Mouse (Mus musculus): ENCODE data around the gene Zdhhc14. TPM values are rescaled to one million over a fixed set of nuclear protein-coding genes. Genes with fewer than 3 reads are reported as not detected.

The Zdhhc14 gene
- polyA plus RNA-seq, 1 experiment from 2014 or later = 2.2 TPM

GRCm38 (mm10) chr17:5490351-5490750, 2.0 kb upstream of the Zdhhc14 start:
- no peaks in the 10 kb centered on the region for H3K4me1 ChIP-seq (replicated peaks; ENCODE audit: control insufficient read depth, insufficient read depth)
- H3K4me2 ChIP-seq (replicated peaks; ENCODE audit: low read depth) = no peak overlapping the region
- H3K9me3 ChIP-seq (ENCODE audit: control insufficient read depth, low read length) = no peaks in the 10 kb centered on the region
- ATAC-seq (ENCODE audit: low FRiP score, low TSS enrichment) (no peak), DNase-seq (ENCODE audit: low spot score) (no peak)
- no peaks in the 10 kb centered on the region for H3K27me3 ChIP-seq (ENCODE audit: control insufficient read depth, insufficient read depth, low read length)
- no peak for TF ChIP-seq EP300 (optimal IDR thresholded peaks at IDR 0.05)
- no peak for TF ChIP-seq CTCF (IDR thresholded peaks at IDR 0.05; ENCODE audit: low read depth)
- 80% methylated on average over 3 of the region's 3 CpGs for WGBS
- no peak overlapping the region for H3K9ac ChIP-seq (ENCODE audit: low read length)
- H3K36me3 ChIP-seq (ENCODE audit: control insufficient read depth, insufficient read depth, low read length) = no peaks in the 10 kb centered on the region
- H3K27ac ChIP-seq (replicated peaks) = no peak overlapping the region
- H3K4me3 ChIP-seq (ENCODE audit: low read depth, low read length) = no peak overlapping the region

GRCm38 (mm10) chr17:5491031-5491800, 1.1 kb upstream of the Zdhhc14 start:
- TF ChIP-seq EP300 (optimal IDR thresholded peaks at IDR 0.05) (no peak), CTCF (IDR thresholded peaks at IDR 0.05; ENCODE audit: low read depth) (no peak; the same call in 1 of the 2 replicates)
- Histone ChIP-seq H3K4me3 (ENCODE audit: low read depth, low read length) (peak overlapping the region; percentile 74), H3K9ac (ENCODE audit: low read length) (peak overlapping the region; percentile 73), H3K36me3 (ENCODE audit: control insufficient read depth, insufficient read depth, low read length) (no peaks in the 10 kb centered on the region), H3K27me3 (ENCODE audit: control insufficient read depth, insufficient read depth, low read length) (no peaks in the 10 kb centered on the region), H3K9me3 (ENCODE audit: control insufficient read depth, low read length) (no peaks in the 10 kb centered on the region), H3K27ac (replicated peaks) (peak overlapping the region; percentile 90), H3K4me2 (replicated peaks; ENCODE audit: low read depth) (peak overlapping the region; percentile 99), H3K4me1 (replicated peaks; ENCODE audit: control insufficient read depth, insufficient read depth) (no peaks in the 10 kb centered on the region)
- ATAC-seq (ENCODE audit: low FRiP score, low TSS enrichment) = peak; percentile 87
- peak; percentile 89 for DNase-seq (ENCODE audit: low spot score)
- WGBS = under 1% methylated on average over 29 of the region's 29 CpGs

- ATAC-seq (ENCODE audit: low FRiP score, low TSS enrichment) (peak; percentile 49), DNase-seq (ENCODE audit: low spot score) (peak; percentile 63)
- peak overlapping the region; percentile 73 for H3K9ac ChIP-seq (ENCODE audit: low read length)
- peak overlapping the region; percentile 80 for H3K27ac ChIP-seq (replicated peaks)
- H3K27me3 ChIP-seq (ENCODE audit: control insufficient read depth, insufficient read depth, low read length) = no peaks in the 10 kb centered on the region
- H3K4me1 ChIP-seq (replicated peaks; ENCODE audit: control insufficient read depth, insufficient read depth) = no peaks in the 10 kb centered on the region
- WGBS = under 1% methylated on average over 43 of the region's 48 CpGs
- no peaks in the 10 kb centered on the region for H3K9me3 ChIP-seq (ENCODE audit: control insufficient read depth, low read length)
- peak overlapping the region; percentile 74 for H3K4me3 ChIP-seq (ENCODE audit: low read depth, low read length)
- TF ChIP-seq CTCF (IDR thresholded peaks at IDR 0.05; ENCODE audit: low read depth) = no peak
- no peak for TF ChIP-seq EP300 (optimal IDR thresholded peaks at IDR 0.05)
- no peaks in the 10 kb centered on the region for H3K36me3 ChIP-seq (ENCODE audit: control insufficient read depth, insufficient read depth, low read length)
- H3K4me2 ChIP-seq (replicated peaks; ENCODE audit: low read depth) = peak overlapping the region; percentile 99
Observed at GRCm38 (mm10) chr17:5492746-5493160, 396 bp downstream of the Zdhhc14 start.

GRCm38 (mm10) chr17:5493161-5493771, 909 bp downstream of the Zdhhc14 start:
- TF ChIP-seq CTCF (IDR thresholded peaks at IDR 0.05; ENCODE audit: low read depth) (peak; percentile 12; the same call in 1 of the 2 replicates), EP300 (optimal IDR thresholded peaks at IDR 0.05) (no peak)
- DNase-seq (ENCODE audit: low spot score) (peak; percentile 31), ATAC-seq (ENCODE audit: low FRiP score, low TSS enrichment) (no peak)
- Histone ChIP-seq H3K4me2 (replicated peaks; ENCODE audit: low read depth) (peak overlapping the region; percentile 99), H3K27me3 (ENCODE audit: control insufficient read depth, insufficient read depth, low read length) (no peaks in the 10 kb centered on the region), H3K27ac (replicated peaks) (peak overlapping the region; percentile 80; the same call in 1 of the 2 replicates), H3K9me3 (ENCODE audit: control insufficient read depth, low read length) (no peaks in the 10 kb centered on the region), H3K4me1 (replicated peaks; ENCODE audit: control insufficient read depth, insufficient read depth) (no peaks in the 10 kb centered on the region), H3K9ac (ENCODE audit: low read length) (peak overlapping the region; percentile 73), H3K36me3 (ENCODE audit: control insufficient read depth, insufficient read depth, low read length) (no peaks in the 10 kb centered on the region), H3K4me3 (ENCODE audit: low read depth, low read length) (peak overlapping the region; percentile 74)
- WGBS = 1% methylated on average over 49 of the region's 53 CpGs

GRCm38 (mm10) chr17:5493809-5494208, 1.5 kb downstream of the Zdhhc14 start:
- Histone ChIP-seq H3K36me3 (ENCODE audit: control insufficient read depth, insufficient read depth, low read length) (no peaks in the 10 kb centered on the region), H3K27me3 (ENCODE audit: control insufficient read depth, insufficient read depth, low read length) (no peaks in the 10 kb centered on the region), H3K4me1 (replicated peaks; ENCODE audit: control insufficient read depth, insufficient read depth) (no peaks in the 10 kb centered on the region), H3K4me2 (replicated peaks; ENCODE audit: low read depth) (peak overlapping the region; percentile 99), H3K9me3 (ENCODE audit: control insufficient read depth, low read length) (no peaks in the 10 kb centered on the region), H3K27ac (replicated peaks) (no peak overlapping the region), H3K4me3 (ENCODE audit: low read depth, low read length) (peak overlapping the region; percentile 74), H3K9ac (ENCODE audit: low read length) (peak overlapping the region; percentile 73; the same call in 1 of the 2 replicates)
- DNase-seq (ENCODE audit: low spot score) = no peak
- TF ChIP-seq CTCF (IDR thresholded peaks at IDR 0.05; ENCODE audit: low read depth) (no peak), EP300 (optimal IDR thresholded peaks at IDR 0.05) (no peak)
- 24% methylated on average over 4 of the region's 4 CpGs for WGBS
- ATAC-seq (ENCODE audit: low FRiP score, low TSS enrichment) = no peak

- no peak for DNase-seq (ENCODE audit: low spot score)
- H3K36me3 ChIP-seq (ENCODE audit: control insufficient read depth, insufficient read depth, low read length) = no peaks in the 10 kb centered on the region
- ATAC-seq (ENCODE audit: low FRiP score, low TSS enrichment) = no peak
- no peaks in the 10 kb centered on the region for H3K4me1 ChIP-seq (replicated peaks; ENCODE audit: control insufficient read depth, insufficient read depth)
- WGBS = 82% methylated on average over 7 of the region's 7 CpGs
- H3K4me2 ChIP-seq (replicated peaks; ENCODE audit: low read depth) = peak overlapping the region; percentile 99
- TF ChIP-seq EP300 (optimal IDR thresholded peaks at IDR 0.05) = no peak
- H3K9me3 ChIP-seq (ENCODE audit: control insufficient read depth, low read length) = no peaks in the 10 kb centered on the region
- no peaks in the 10 kb centered on the region for H3K27me3 ChIP-seq (ENCODE audit: control insufficient read depth, insufficient read depth, low read length)
- H3K9ac ChIP-seq (ENCODE audit: low read length) = no peak overlapping the region
- peak overlapping the region; percentile 74; the same call in 1 of the 2 replicates for H3K4me3 ChIP-seq (ENCODE audit: low read depth, low read length)
- no peak overlapping the region for H3K27ac ChIP-seq (replicated peaks)
Observed at GRCm38 (mm10) chr17:5494832-5495231, 2.5 kb downstream of the Zdhhc14 start.
